Comparison of ENCODE assay signal across 23 mouse cellular contexts in the genomic region with DNA sequence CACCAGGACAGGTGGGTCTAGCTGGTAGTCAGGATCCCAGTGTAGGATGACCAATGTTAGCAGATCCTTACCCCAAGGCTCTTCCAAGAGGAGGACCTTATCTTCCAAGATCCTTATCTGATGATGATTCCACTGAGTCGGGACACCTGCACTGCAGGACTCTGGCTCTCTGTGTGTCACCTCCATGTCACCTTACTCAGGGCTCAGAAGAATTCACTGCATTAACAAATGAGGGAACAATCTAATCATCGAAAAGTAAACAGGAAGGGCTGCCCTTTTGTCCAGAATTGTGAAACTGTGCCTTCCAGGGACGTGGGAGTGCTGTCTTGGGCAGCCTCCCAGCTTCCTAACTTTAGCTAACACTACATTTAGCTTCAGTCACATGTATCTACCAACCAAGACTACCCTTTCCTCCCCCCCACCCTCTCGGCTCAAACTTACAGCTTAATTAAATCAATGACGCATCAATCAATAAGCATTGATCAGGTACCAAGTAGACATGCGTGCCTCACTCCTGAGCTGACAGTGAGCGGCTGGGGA. TPM values are rescaled to one million over a fixed set of nuclear protein-coding genes. Genes with fewer than 3 reads are reported as not detected.
A peak's percentile ranks its signal among the peaks of the same experiment; 100 is the strongest.
DNase-seq lines count a peak whose midpoint lies in the region; ATAC-seq lines count a peak whose summit lies in the region.
"Had no signal": no experiment of that assay in that cellular context is flagged by ENCODE, and none has a peak within 500 bp of the region (broad histone marks: within the 10 kb centered on the region; RNA-seq: fewer than 3 reads in every experiment).

No protein-coding gene starts in this region.

- H3K4me3 ChIP-seq in forebrain, embryonic 11.5 days (ENCODE audit: low read depth, low read length), result no peak overlapping the region
- H3K4me3 ChIP-seq: embryonic facial prominence, embryonic 15.5 days; forebrain, embryonic 12.5 days; heart, embryonic 10.5 days; limb, embryonic 13.5 days; midbrain, embryonic 12.5 days; myocyte had no signal

- H3K4me2 ChIP-seq in forebrain, embryonic 11.5 days (ENCODE audit: low read depth, low read length, severe bottlenecking), result no peak overlapping the region
- H3K4me2 ChIP-seq: embryonic facial prominence, embryonic 15.5 days; forebrain, embryonic 12.5 days; hindbrain, embryonic 14.5 days; limb, embryonic 13.5 days; midbrain, embryonic 12.5 days had no signal

- no peak overlapping the region for H3K9ac ChIP-seq in forebrain, embryonic 11.5 days (ENCODE audit: low read length)
- H3K9ac ChIP-seq: embryonic facial prominence, embryonic 15.5 days; forebrain, embryonic 12.5 days; hindbrain, embryonic 14.5 days; limb, embryonic 13.5 days; midbrain, embryonic 12.5 days had no signal

- H3K27ac ChIP-seq in forebrain, embryonic 11.5 days (ENCODE audit: low read depth, low read length), result no peak overlapping the region
- H3K27ac ChIP-seq: embryonic facial prominence, embryonic 15.5 days; forebrain, embryonic 12.5 days; heart, embryonic 10.5 days; hindbrain, embryonic 14.5 days; limb, embryonic 13.5 days; macrophage; midbrain, embryonic 12.5 days had no signal

- H3K27me3 ChIP-seq in forebrain, embryonic 11.5 days (ENCODE audit: control insufficient read depth, insufficient read depth, low read length), result no peaks in the 10 kb centered on the region
- H3K27me3 ChIP-seq: embryonic facial prominence, embryonic 15.5 days; forebrain, embryonic 12.5 days; limb, embryonic 13.5 days; midbrain, embryonic 12.5 days had no signal

- no peaks in the 10 kb centered on the region for H3K9me3 ChIP-seq in forebrain, embryonic 11.5 days (ENCODE audit: control insufficient read depth, low read length)
- H3K9me3 ChIP-seq: embryonic facial prominence, embryonic 15.5 days; forebrain, embryonic 12.5 days; heart, embryonic 10.5 days; limb, embryonic 13.5 days; midbrain, embryonic 12.5 days had no signal

- WGBS in forebrain, embryonic 11.5 days, result 79% methylated on average over 7 of the region's 7 CpGs

- no peak for DNase-seq in frontal cortex, postnatal 25 days (ENCODE audit: low spot score in 2 of 2)
- peak; percentile 26 to 40 for DNase-seq in left cerebral cortex, postnatal 14 days (ENCODE audit: low spot score in 2 of 2)
- no peak for DNase-seq in left cerebral cortex, adult 11 months (ENCODE audit: low spot score)
- peak; percentile 2 for DNase-seq in right cerebral cortex, adult 18-20 months
- no peak for DNase-seq in right cerebral cortex, postnatal 4 days
- no peak for DNase-seq in cerebellum, postnatal 10 days
- DNase-seq in forebrain, embryonic 11.5 days (ENCODE audit: low spot score), result no peak
- DNase-seq: adrenal gland, postnatal 25 days; cerebellum, adult 9-10 months; heart, postnatal 14 days; kidney, postnatal 14 days; layer of hippocampus, adult 9-11 months had no signal

- no peaks in the 10 kb centered on the region for H3K36me3 ChIP-seq in forebrain, embryonic 11.5 days (ENCODE audit: control insufficient read depth, insufficient read depth, low read length)
- H3K36me3 ChIP-seq: embryonic facial prominence, embryonic 15.5 days; forebrain, embryonic 12.5 days; heart, embryonic 10.5 days; limb, embryonic 13.5 days; midbrain, embryonic 12.5 days had no signal

- H3K4me1 ChIP-seq in forebrain, embryonic 11.5 days (replicated peaks; ENCODE audit: control insufficient read depth, insufficient read depth, low read length), result no peaks in the 10 kb centered on the region
- H3K4me1 ChIP-seq: embryonic facial prominence, embryonic 15.5 days; forebrain, embryonic 12.5 days; limb, embryonic 13.5 days; midbrain, embryonic 12.5 days had no signal

- intact Hi-C loops in left cerebral cortex, postnatal 14 days (cut with DNase I), result no loop called here

- ATAC-seq in frontal cortex, adult (ENCODE audit: low TSS enrichment), result peak; percentile 85
- ATAC-seq in forebrain, embryonic 11.5 days (replicated peaks; ENCODE audit: low FRiP score), result no peak

RNA-seq across cellular contexts. Expression of a gene that starts 33.2 kb away (rescaled TPM):
- not detected for total RNA-seq in left cerebral cortex, postnatal 14 days (2021)
- polyA plus RNA-seq in forebrain, embryonic 11.5 days (2014; fragmentation: Nextera tagmentation; extraction: Ambion mirVana), result not detected in 2 replicates
- total RNA-seq: adrenal gland, postnatal 25 days; gastrocnemius, adult 8-10 months; heart, postnatal 14 days had no signal
- polyA plus RNA-seq: embryonic facial prominence, embryonic 15.5 days; forebrain, embryonic 12.5 days; heart, embryonic 10.5 days; hindbrain, embryonic 14.5 days; limb, embryonic 13.5 days; macrophage; midbrain, embryonic 12.5 days; myocyte; thymus, postnatal 0 days had no signal

RNA-seq across cellular contexts. Expression of a gene that starts 41.8 kb away (rescaled TPM):
- total RNA-seq in left cerebral cortex, postnatal 14 days (2021), result 10 to 100 TPM; 86.1 to 86.5 TPM
- 262 and 276 TPM in 2 replicates for polyA plus RNA-seq in forebrain, embryonic 11.5 days (2014; fragmentation: Nextera tagmentation; extraction: Ambion mirVana)

Comparison
In these comparisons a context has a peak if more than half of its experiments do, and no peak if none do; other contexts are left out.
1. DNase-seq: peak in left cerebral cortex, postnatal 14 days (2 of 2) and right cerebral cortex, adult 18-20 months (single experiment); none in frontal cortex, postnatal 25 days (0 of 2), left cerebral cortex, adult 11 months (single experiment), right cerebral cortex, postnatal 4 days (single experiment), cerebellum, postnatal 10 days (0 of 2) and forebrain, embryonic 11.5 days (single experiment).